Mouse (Mus musculus): ENCODE data around the gene Glt8d1. TPM values are rescaled to one million over a fixed set of nuclear protein-coding genes. Genes with fewer than 3 reads are reported as not detected.
A peak's percentile ranks its signal among the peaks of the same experiment; 100 is the strongest.

Glt8d1 gene
- total and polyA plus RNA-seq, 2 experiments from 2014 or later, result 34.2 to 43.2 TPM

DNA sequence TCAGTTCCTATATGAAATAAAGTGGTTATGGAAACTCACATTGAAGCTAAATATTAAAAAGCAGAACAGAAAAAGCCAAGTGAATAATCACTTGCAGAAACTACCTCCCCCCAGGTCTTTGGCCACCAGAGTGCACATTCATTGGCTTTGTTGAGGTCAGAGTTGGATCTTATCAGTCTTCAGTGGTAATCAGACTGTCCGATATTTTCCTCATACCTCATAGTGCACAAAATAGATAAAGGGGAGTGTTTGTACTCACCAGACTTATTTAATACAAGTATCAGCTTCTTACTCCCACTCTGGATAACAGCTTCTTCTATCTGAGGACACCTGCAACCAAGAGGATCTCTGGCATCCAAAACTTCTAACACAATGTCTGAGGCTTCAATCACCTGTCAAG is 14.9 kb downstream of the Glt8d1 start:
- WGBS, result 92% methylated on average over 1 of the region's 1 CpGs
- no peak for ATAC-seq

GRCm38 (mm10) chr14:31017854-31018253 is 16.7 kb downstream of the Glt8d1 start:
- ATAC-seq, result peak; percentile 55; the same call in 1 of the 2 replicates
- 1% methylated on average over 2 of the region's 2 CpGs for WGBS
- peak overlapping the region; percentile 78 for H3K4me3 ChIP-seq (ENCODE audit: low read length)
- no peaks in the 10 kb centered on the region for H3K27me3 ChIP-seq (ENCODE audit: insufficient read depth, low read length)
- TF ChIP-seq CTCF (IDR thresholded peaks at IDR 0.05; ENCODE audit: low read depth), result peak; percentile 59
- DNase-seq (ENCODE audit: low spot score), result peak; percentile 50
- no peaks in the 10 kb centered on the region for H3K9me3 ChIP-seq (ENCODE audit: low read length)
- peaks cover 30% of the 10 kb centered on the region for H3K36me3 ChIP-seq (ENCODE audit: insufficient read depth, low read length)
- peaks cover 16% of the 10 kb centered on the region for H3K4me1 ChIP-seq (ENCODE audit: insufficient read depth, low read length)
- peak overlapping the region; percentile 80 for H3K4me2 ChIP-seq (ENCODE audit: low read depth, low read length)
- H3K27ac ChIP-seq, result no peak overlapping the region; the same call in 1 of the 2 replicates
- peak overlapping the region; percentile 82 for H3K9ac ChIP-seq (replicated peaks; ENCODE audit: low read length)

More for the DNA sequence above, 14.9 kb downstream of the Glt8d1 start:
- Histone ChIP-seq H3K27me3 (ENCODE audit: insufficient read depth, low read length) (no peaks in the 10 kb centered on the region), H3K9ac (replicated peaks; ENCODE audit: low read length) (no peak overlapping the region), H3K36me3 (ENCODE audit: insufficient read depth, low read length) (peaks cover 41% of the 10 kb centered on the region), H3K4me1 (ENCODE audit: insufficient read depth, low read length) (peaks cover 16% of the 10 kb centered on the region), H3K27ac (no peak overlapping the region), H3K4me2 (ENCODE audit: low read depth, low read length) (no peak overlapping the region), H3K9me3 (ENCODE audit: low read length) (no peaks in the 10 kb centered on the region), H3K4me3 (ENCODE audit: low read length) (no peak overlapping the region)
- no peak for DNase-seq (ENCODE audit: low spot score)
- no peak for TF ChIP-seq CTCF (IDR thresholded peaks at IDR 0.05; ENCODE audit: low read depth)

- ATAC-seq (peak; percentile 96), DNase-seq (ENCODE audit: low spot score) (peak; percentile 98)
- Histone ChIP-seq H3K4me2 (ENCODE audit: low read depth, low read length) (peak within 1 kb of the TSS; percentile 80), H3K4me3 (ENCODE audit: low read length) (peak within 1 kb of the TSS; percentile 78), H3K9me3 (ENCODE audit: low read length) (no peaks in the 10 kb centered on the region), H3K36me3 (ENCODE audit: insufficient read depth, low read length) (peaks cover 21% of the 10 kb centered on the region), H3K27me3 (ENCODE audit: insufficient read depth, low read length) (no peaks in the 10 kb centered on the region), H3K4me1 (ENCODE audit: insufficient read depth, low read length) (peaks cover 16% of the 10 kb centered on the region), H3K9ac (replicated peaks; ENCODE audit: low read length) (peak within 1 kb of the TSS; percentile 82), H3K27ac (peak within 1 kb of the TSS; percentile 98)
- WGBS, result under 1% methylated on average over 36 of the region's 53 CpGs
- TF ChIP-seq CTCF (IDR thresholded peaks at IDR 0.05; ENCODE audit: low read depth), result peak; percentile 59
Observed at GRCm38 (mm10) chr14:31018860-31019291, 17.7 kb downstream of the Glt8d1 start, which contains the start of the genes Pbrm1 and Gnl3. TSS of gene Pbrm1 (plus strand) at chr14:31019138. TSS of gene Gnl3 (minus strand) at chr14:31019152.

DNA sequence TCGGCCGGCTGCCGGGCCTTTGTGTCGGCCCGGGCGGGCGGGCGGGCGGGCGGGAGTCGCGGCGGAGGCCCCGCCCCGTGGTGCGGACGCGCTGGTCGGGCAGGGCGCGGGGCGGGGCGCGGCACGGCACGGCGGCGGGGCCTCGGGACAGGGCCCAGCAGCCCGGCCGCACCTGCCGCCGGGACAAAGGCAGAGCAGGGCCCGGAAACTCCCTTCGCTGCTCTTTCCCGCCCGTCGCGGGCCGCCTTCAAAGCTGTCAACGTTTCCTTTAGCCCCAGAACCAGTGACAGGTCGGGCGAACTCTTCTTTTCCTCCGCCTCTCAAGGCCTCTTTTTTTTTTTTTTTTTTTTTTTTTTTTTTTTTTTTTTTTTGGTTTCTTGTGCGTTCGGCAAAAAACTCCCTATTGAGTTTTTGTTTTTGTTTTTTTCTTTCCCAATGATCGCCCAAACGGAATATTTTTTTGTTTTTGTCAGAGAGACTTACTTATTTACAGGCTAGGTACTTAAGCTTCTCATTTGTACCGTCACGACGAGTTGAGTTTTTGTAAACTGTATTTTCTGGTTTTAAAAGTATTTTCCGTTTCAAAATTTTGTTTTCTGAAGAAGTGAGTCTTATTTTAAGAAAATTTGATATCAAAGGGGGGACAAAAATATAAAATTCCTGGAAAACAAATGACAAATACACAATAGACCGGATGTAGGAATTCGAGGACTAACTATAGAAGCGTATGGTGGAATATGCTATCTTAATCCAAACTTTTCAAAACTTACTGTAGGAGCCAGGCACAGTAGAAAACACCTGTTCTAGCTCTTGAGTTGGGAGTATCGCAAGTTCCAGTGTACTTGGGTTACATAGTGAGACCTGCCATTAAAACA is 18.4 kb downstream of the Glt8d1 start:
- DNase-seq (ENCODE audit: low spot score), result peak; percentile 82
- H3K4me2 ChIP-seq (ENCODE audit: low read depth, low read length), result peak overlapping the region; percentile 53
- 4% methylated on average over 35 of the region's 56 CpGs for WGBS
- no peak for TF ChIP-seq CTCF (IDR thresholded peaks at IDR 0.05; ENCODE audit: low read depth)
- H3K9ac ChIP-seq (replicated peaks; ENCODE audit: low read length), result peak overlapping the region; percentile 82
- H3K27ac ChIP-seq, result peak overlapping the region; percentile 98
- ATAC-seq, result peak; percentile 94
- H3K4me1 ChIP-seq (ENCODE audit: insufficient read depth, low read length), result peaks cover 16% of the 10 kb centered on the region
- H3K4me3 ChIP-seq (ENCODE audit: low read length), result peak overlapping the region; percentile 78
- no peaks in the 10 kb centered on the region for H3K9me3 ChIP-seq (ENCODE audit: low read length)
- H3K36me3 ChIP-seq (ENCODE audit: insufficient read depth, low read length), result peaks cover 17% of the 10 kb centered on the region
- no peaks in the 10 kb centered on the region for H3K27me3 ChIP-seq (ENCODE audit: insufficient read depth, low read length)

DNA sequence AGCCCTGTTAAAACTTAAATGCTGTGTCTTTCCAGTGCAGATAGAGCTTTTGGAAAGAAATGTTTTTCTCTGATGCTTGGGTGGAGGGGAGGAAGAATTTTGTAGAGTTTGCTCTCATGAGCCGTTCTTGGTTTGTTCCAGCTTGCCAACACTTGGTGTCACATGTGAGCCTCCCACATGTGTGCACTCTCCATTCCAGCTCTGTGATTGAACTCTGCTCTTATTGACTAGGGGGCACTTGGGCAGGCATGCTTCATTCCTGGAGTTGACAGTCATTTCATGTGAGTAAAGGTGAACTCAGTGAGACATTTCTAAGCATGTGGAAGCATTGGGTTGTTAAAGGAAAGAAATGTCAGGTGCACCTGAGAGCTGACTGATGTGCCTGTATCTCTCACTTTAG is 21.4 kb downstream of the Glt8d1 start:
- Histone ChIP-seq H3K36me3 (ENCODE audit: insufficient read depth, low read length) (peaks cover 25% of the 10 kb centered on the region), H3K9ac (replicated peaks; ENCODE audit: low read length) (no peak overlapping the region)

DNA sequence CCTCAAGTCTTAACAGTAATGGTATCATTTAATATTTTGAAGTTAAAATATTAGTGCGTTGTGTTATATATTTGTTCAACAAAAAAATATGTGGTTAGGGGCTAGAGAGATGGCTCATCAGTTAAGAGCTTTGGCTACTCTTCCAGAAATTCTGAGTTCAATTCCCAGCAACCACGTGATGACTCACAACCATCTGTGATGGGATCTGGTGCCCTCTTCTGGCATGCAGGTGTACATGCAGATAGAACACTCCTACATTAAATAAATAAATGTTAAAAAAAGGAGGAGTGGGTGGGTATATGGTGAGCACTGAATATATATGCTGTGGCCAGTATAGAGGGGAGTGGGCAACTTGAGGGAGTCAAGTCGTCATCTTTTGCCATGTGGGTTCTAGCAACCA is 24.6 kb downstream of the Glt8d1 start:
- no peak overlapping the region for H3K4me3 ChIP-seq (ENCODE audit: low read length)
- H3K9me3 ChIP-seq (ENCODE audit: low read length), result no peaks in the 10 kb centered on the region
- H3K9ac ChIP-seq (replicated peaks; ENCODE audit: low read length), result no peak overlapping the region
- H3K36me3 ChIP-seq (ENCODE audit: insufficient read depth, low read length), result peaks cover 32% of the 10 kb centered on the region
- peak; percentile 33 for TF ChIP-seq CTCF (IDR thresholded peaks at IDR 0.05; ENCODE audit: low read depth)
- no peaks in the 10 kb centered on the region for H3K27me3 ChIP-seq (ENCODE audit: insufficient read depth, low read length)
- DNase-seq (ENCODE audit: low spot score) (no peak), ATAC-seq (no peak)
- no peak overlapping the region for H3K27ac ChIP-seq
- no peak overlapping the region for H3K4me2 ChIP-seq (ENCODE audit: low read depth, low read length)
- H3K4me1 ChIP-seq (ENCODE audit: insufficient read depth, low read length), result peaks cover under 1% of the 10 kb centered on the region; the same call in 1 of the 2 replicates
- WGBS, result 77% methylated on average over 3 of the region's 3 CpGs

More for the DNA sequence above, 21.4 kb downstream of the Glt8d1 start:
- no peak overlapping the region for H3K4me3 ChIP-seq (ENCODE audit: low read length)
- H3K27me3 ChIP-seq (ENCODE audit: insufficient read depth, low read length), result no peaks in the 10 kb centered on the region
- no peak for ATAC-seq
- DNase-seq (ENCODE audit: low spot score), result no peak
- peaks cover 16% of the 10 kb centered on the region for H3K4me1 ChIP-seq (ENCODE audit: insufficient read depth, low read length)
- H3K4me2 ChIP-seq (ENCODE audit: low read depth, low read length), result no peak overlapping the region
- no peak for TF ChIP-seq CTCF (IDR thresholded peaks at IDR 0.05; ENCODE audit: low read depth)
- 21% methylated on average over 1 of the region's 1 CpGs for WGBS
- H3K9me3 ChIP-seq (ENCODE audit: low read length), result no peaks in the 10 kb centered on the region
- H3K27ac ChIP-seq, result no peak overlapping the region

Measured in hindbrain, postnatal 0 days (tissue).